Mouse (Mus musculus) CH12F3 (cell line): Measurements from ENCODE around the gene Tbxas1.

Experiments used
- in situ Hi-C: fragments of 300-500 bp; cut with MboI; formaldehyde crosslinking; loops from 2 replicates; pipeline ENCODE4 v1.14.3; 2020; ENCODE audit warnings: low sequenced_read_pairs

Tbxas1 gene

DNA sequence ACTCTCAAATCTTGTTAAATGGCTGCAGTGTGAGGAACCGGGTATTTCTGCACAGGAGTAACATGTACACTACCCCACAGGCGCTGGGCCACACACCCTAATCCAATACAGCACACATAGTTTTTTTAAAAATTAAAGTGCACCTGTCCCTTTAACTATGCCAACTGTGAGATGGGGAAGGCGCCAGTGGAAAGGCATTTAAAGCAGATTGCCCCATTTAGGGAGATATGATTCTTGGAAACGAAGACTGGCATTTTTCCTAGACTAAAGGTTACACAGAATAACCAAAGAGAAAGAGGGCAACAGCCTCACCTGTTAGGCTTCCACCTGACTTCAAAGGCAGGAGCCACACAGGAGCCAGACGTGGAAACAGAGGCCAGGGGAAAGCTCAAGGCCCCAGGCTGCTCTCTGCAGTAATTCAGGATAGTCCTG, 21.6 kb upstream of the Tbxas1 start:
- in situ Hi-C loops, result no loop called here

DNA sequence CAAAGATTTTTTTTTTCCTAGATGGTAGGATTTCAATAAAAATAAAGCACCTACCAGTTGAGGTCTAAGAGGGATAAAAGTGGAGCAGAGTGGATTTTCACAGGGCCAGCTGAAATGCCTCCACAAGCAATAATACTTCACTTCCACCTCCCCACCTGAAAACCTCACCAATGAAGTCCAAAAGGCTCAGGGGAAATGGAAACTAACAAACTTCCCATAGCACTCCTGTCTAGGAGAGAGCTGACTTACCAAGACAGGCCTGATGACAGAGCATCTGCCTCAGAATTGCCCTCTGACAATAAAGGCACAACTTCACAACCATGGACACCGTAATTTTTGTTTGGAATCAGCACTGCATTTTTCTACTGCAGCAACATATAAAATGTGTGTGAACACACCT, 15.4 kb upstream of the Tbxas1 start:
- in situ Hi-C loops, result no loop called here

DNA sequence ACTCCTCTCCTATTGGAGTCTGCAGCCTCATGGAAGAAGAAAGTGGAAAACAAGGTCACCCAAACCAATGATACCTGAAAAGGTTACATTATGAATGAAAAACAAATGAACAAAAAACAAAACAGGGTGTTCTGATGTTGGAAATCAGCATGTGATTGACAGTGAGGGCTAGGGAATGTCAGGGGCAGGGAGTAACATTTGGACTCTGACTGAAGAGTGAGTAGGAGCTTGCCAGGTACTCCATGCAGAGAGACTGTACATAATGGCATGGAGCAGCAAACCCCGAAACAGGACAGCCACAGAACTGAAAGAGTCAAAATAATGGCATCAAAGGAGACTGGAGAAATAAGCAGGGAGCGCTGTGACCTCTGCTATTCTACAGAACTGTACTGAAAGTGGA, 14.9 kb upstream of the Tbxas1 start:
- in situ Hi-C loops, result no loop called here

DNA sequence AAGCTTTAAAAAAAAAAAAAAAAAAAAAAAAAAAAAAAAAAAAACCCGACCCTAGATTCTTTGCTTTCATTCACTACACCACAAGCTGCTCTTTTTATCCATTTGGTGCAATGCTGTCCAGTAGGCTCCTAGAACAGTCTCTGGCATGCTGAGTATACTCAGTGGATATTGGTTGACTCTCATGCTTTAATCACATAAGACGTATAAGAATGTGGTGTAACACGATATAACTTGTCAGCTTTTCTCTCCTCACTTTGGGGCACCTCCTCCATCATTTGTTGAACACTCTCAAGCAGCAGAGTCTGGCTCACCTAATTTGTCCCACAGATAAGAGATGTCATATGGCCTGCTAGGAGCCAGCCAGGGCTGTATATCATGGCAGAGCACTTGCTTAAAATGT, 11.6 kb upstream of the Tbxas1 start:
- in situ Hi-C loops, result no loop called here

DNA sequence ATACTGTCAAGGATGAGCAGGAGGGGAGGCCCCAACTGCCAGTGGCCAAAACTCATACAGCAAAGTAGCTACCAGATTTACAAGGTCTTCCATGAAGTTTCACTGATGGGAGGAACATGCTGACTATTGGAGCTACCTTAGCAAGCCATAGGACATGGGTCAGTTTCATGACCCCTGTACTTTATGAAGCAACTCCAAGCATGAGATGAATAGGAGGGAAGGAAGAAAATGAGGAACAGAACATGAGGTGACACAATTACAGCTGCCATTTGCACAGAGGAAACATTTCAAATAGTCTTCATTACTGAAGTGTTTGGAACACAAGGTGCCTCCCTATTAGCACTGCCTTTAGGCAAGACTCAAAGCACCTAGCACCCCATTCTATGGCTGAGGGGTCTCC, 9.4 kb upstream of the Tbxas1 start:
- in situ Hi-C loops, result no loop called here

DNA sequence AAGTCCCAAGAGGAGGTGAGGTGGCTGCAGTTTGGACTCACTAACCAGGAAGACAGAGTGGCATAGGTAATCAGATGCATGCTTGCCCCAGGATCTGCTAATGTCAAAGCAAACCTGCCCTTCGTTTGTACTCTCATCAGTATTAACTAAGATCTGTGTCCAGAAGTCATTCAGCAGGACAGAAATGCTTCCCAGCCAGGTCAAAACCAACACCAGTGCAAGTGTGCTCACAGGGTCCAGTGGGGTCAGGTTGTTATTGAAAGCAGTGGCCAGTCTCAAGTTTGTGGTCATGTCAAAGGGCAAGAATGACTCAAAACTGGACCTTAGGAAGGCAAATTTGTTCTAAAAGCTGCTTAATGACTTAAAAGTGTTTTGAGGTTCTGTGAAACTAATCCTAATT, 8.8 kb upstream of the Tbxas1 start:
- in situ Hi-C loops, result no loop called here

DNA sequence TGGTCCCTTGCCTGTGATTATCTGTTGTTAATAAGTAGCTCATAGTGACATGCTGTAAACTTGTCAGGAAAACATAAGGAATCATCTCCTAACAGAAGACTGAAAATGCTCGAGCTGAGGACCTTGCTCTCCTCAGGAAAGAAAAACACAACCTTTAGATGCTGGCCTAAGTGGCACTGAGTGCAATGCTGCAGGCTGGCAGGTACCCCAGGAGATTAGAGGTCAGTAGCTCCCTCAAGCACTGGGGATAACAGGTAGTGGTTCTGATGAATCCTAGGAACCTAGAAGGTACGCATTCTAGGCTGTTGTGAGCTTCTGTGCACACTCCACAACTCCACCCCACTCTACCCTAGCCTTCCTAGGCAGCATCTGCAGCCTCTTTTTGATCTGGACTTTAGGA, 8.4 kb upstream of the Tbxas1 start:
- in situ Hi-C loops, result no loop called here

DNA sequence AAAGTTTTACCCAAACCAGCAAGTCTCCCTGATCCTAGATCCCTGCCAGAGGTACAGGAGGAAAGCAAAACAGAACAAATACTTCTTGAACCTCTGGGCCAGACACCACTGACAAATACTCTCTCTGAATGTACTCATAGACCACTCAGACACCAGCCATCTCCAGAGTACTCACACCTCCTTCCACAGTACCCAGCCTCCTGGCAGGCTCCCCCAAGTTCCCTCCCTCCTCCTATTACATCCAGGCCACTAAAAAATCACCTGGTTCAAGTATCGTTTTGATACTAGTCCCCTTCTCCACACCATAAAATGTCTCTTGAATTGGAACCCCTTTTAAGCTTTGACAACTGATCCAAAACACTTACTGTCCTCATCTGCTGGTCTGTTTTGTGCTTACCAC, 7.9 kb upstream of the Tbxas1 start:
- in situ Hi-C loops, result no loop called here

DNA sequence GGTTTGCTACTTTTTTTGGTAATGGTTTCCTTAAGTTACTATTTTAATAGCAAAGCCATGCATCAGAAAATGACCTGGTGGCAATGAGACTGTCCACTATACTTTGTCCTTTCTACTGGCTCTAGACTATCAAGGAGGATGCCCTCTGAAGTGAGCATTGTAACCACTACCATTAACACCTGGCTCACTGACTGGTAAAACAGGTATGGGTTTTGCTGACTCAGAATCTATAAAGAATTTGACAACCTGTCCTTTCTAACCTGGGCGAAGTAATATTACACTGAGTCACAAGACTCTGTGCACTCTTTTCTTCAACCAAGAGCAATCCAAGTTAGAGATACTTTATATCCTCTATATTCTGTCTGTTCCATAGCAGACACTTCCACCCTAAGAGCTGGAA, 6.2 kb upstream of the Tbxas1 start:
- in situ Hi-C loops, result no loop called here

DNA sequence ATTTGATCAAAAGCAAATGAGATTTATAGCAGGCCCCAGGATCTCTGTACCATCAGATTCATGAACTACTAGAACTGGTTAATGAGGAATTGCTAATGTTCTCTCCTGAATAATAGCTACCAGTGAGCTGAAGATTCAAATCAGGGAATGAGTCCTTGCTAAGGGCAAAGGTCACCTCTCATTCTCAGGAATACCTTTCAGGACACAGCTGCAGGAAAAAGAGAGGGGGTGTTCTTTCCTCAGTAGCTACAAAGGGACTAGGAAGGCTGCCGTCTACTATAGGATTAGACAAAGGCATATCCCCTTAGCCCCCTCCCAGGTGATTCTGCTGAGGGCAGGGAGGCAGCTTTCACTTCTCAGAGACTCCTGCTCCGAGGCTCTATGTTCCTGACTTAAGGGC, 5.1 kb upstream of the Tbxas1 start:
- in situ Hi-C loops, result no loop called here

DNA sequence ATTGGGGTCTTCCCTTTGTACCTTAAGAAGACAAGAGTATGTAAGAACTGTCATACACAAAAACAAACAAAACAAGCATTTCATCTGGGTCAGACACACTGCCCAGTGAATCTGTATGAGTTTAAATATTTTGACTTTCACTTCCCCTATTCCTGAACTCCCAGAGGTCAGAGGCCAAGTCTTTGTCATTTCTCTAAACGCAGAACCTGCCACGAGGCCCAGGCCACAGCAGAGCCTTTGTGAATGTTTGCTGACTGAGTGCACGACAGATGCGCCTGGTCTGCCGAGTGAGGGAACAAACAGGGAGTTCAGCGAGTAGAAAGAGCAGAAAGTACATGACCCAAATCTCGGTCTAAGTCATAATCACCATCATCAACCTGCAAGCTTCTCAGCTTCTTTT, 4.2 kb upstream of the Tbxas1 start:
- in situ Hi-C loops, result no loop called here

DNA sequence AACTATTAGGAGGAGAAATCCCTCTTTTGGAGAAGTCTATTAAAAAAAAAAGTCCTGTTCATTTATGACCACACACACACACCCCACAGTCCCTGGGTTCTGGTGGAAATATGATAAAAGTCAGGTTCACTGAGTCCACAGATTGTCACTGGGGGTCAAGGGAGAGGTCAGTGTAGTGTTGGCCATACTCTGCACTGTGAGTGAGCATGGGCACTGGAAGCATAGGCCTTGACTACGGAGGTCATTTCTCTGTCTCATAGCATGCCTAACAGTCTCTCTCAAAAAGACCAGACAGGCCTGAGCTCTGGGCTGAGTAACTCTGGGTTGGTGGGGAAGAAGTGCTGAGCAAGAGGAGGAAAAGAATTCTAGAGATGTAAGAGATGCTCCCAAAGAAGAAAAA, 1.9 kb upstream of the Tbxas1 start:
- in situ Hi-C loops, result no loop called here

DNA sequence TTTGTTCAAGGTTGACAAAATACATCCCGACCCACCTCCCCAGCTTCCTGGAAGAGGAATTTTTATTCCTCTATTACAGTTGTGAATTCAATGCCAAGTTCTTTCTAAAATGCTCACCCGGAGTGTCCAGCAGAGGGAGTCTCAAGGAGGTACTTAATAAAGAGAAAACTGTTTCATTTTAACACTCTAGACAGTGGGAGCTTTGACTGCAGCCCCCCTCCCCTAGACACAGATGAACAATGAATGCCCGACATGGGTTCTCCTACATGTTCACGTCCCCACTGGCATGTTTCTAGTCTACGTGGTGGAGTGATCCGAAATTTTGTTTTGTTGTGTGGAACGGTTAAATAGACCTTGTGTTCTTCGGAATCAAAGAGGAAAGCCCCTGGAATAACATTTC, 1.2 kb upstream of the Tbxas1 start:
- in situ Hi-C loops, result no loop called here

DNA sequence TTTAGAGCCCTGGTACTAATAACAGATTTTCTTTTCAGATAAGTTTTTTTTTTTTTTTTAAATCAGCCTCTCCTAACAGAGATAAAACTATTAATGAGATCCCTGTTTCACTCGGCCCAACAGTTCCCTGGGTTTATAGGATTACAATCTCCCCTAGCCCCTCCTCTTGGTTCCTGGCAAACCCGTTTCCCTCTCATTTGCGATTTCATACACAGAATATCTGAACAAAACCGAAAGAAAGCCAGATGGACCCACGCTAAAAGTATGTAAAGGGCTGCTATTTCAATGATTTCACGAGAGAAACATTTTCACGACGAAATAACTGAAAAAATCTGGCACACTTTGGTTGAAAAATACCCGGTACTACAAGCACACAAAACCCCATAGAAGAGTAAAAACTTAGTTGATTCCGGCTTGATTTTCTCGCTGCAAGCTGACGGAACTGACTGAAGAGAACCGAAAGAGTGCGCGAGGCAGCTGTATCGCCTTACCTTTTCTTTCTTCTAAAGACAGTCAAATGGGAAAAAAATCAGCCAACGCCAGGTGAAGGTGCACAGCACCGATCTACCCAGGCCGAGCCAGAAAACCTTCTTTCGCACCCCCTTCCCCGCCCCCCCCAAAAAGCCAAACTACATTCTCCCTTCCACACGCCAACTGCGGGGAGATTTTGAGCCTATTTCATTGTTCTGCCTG, 493 bp upstream of the Tbxas1 start:
- in situ Hi-C loops, result no loop called here

DNA sequence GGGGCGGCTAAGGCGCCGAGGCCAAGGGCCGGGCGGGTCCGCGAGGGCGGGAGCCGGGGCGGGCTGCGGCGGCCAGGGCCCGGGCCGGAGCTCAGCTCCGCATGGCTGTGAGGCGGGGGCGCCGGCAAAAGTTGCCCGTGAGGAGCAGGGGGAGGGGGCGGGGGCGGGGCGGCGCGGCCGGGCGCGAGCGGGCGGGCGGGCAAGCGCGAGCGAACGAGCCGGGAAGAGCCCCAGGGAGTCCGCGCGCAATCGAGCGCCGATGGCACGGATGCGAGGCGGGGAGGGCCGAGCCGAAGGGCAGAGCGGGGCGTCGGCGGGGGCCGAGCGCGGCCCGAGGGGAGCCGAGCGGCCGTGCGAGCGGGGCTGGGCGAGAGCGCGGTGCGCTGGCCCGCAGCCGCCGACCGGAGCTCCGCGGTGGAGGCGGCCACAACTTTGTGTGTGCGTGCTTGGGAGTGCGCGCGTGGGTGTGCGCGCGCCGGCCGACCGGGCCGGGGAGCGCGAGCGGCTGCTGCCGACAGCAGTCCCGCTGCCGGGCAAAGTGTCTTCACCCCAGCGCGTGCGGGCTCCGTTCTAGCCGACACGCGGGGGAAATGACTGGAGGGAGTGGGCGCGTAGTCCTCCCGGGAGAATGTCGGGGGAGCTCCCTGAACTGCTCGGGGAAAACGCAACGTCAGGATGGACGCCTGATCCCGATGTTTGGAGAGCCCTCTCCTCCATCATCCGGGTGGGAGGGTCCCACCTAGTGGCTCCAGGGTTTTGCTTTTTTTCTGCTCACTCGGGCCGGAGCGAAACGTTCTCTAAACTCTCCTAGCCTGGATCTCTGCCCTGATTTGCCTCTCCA, 1.1 kb downstream of the Tbxas1 start, which contains the start of gene Hipk2:
Gene Hipk2, minus strand, starts transcription at position 95 of the 841 bp plus-strand sequence.
- in situ Hi-C loops, result no loop called here

DNA sequence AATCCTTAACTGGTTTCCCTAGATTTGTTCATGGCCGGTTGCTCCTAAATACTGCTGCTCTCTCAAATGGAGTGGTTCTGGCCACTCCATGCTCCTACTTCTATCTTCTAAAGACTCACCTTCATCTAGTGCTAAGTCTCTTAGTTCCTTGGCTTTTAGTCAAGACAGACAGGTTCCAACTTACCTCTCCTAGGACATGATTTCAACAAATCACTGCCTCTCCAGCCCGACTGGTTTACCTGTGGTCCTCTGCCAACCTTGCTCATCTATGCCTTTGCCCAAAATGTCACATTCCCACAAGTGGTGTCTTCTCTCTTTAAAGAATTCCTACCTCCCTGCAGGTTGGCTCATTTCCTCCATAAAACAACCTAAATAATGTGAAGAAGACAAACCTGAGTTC, 2.5 kb downstream of the Tbxas1 start:
- in situ Hi-C loops, result no loop called here

DNA sequence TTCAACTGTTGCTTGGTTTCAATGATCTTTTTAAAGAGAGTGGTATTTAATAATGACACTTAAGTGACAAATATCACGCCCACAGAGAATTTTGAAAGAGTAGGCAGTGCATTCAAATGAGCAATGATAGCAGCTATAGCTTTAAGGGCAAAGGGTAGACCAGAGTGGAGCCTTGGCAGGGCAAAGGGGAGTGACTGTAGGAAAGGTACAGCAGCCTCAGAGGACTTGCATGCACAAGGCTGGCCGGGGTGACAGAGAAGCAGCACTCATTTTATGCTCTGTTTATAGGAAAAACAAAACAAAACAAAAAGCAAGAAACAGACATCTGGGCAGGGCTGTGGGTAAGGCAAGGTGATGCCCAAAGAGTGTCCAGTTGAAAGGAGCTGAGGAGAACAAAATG, 6.3 kb downstream of the Tbxas1 start:
- in situ Hi-C loops, result no loop called here

DNA sequence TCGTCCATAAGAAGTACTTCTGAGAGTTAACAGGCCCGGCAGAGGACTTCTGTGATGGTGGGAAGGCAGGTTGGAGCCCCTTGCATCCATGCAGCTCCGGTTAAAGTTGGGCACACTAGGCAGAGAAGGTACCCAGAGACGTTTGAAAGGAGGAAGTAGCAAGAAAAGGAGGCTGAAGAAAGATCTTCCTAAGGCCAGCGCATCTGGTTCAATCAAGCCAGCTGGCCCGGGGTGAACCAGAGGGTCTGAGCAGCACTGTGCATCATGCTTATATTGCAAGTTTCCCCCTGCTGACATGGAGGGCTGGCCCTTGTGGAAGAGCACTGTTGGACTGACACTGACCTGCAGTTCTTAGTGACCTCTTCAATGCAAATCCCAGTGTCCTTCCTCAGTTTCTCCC, 6.8 kb downstream of the Tbxas1 start:
- in situ Hi-C loops, result no loop called here

DNA sequence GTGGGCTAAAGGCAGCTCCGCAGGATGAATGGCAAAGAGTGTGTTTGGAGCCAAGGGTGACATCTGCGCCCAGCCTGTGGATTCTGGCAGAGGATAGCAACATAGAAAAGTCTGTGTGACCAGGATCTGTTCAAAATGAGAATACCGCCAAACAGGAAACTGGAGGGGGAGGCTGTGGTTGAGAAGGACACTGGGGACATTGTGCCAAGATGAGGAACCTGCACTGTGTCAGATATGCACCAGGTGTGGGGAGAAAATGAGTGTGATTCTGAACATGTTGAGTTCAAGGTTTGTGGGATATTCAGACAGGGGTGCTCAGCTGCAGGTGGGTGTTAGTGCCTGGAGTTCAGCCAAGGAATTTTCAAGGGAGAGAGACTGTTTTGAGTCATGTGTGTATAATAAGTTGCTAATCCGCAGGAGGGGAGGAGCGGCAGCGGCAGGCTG, 7.5 kb downstream of the Tbxas1 start:
- in situ Hi-C loops, result no loop called here

DNA sequence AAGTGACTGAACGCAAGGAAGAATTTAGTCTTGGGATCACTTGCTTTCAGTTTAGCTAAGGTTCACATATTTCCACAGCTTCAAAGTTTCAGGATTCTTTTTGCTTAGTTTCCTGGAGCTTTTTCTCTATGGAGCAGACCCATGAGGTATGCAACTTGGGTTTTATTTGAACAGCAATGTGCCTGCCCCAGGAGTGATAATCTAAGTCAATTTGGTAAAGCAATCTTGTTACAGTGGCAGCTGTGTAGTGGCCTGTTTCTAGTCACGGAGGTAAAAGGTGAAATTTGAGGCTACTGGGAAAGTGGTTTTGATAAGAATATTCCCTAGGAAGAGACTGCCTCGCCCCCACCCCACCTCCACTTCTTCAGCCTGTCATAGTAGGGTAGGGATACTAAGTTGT, 9.3 kb downstream of the Tbxas1 start:
- in situ Hi-C loops, result no loop called here

DNA sequence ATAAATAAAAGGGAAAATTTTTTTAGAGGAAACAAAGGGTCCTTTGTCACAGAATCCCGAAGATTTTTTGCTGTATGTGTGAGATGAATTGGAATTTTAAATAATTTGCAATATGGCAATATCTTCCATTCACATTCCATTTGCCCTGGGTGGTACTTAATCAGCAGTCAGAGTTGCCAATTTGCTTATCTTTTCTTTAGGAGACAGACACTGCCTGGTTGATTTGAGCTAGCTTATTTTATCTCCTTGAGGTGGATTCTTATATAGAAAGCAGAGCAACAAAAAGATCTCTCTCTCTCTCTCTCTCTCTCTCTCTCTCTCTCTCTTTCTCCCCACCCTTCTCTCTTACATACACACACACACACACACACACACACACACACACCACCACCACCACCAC, 9.9 kb downstream of the Tbxas1 start:
- in situ Hi-C loops, result no loop called here

DNA sequence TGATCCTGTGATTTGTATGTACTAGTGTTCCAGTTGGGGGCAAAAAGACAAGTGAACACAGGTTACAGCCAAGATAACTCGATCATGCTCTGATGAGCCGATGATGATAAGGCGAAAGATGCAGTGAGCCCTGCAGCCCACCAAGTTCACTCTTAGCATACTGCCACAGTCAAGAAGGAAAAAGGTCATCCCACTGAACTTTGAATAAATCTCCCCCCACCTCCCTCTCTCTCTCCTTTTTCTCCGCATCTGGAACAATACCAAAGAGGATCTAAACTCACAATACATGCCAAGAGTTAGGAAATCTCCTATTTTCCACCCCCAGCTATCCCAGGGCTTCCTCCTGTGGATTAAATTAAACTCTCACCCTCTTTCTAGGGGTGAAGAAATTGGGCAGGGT, 12.2 kb downstream of the Tbxas1 start:
- in situ Hi-C loops, result no loop called here
